Mouse (Mus musculus): Measurements from ENCODE around the gene Amdhd2. TPM values are rescaled to one million over a fixed set of nuclear protein-coding genes. Genes with fewer than 3 reads are reported as not detected.

The Amdhd2 gene
- polyA plus RNA-seq, 1 experiment = 26.6 TPM

- no peak overlapping the region for H3K27ac ChIP-seq (ENCODE audit: insufficient read depth, low read length)
- peaks cover 3% of the 10 kb centered on the region for H3K4me1 ChIP-seq (ENCODE audit: control insufficient read depth, insufficient read depth, low read length)
- TF ChIP-seq CTCF (IDR thresholded peaks at IDR 0.05; ENCODE audit: borderline replicate concordance, insufficient read depth, low read length) (no peak), POLR2A (IDR thresholded peaks at IDR 0.05; ENCODE audit: low read depth, low read length) (no peak)
- no peak overlapping the region for H3K4me3 ChIP-seq (ENCODE audit: insufficient read depth, low read length)
Observed at GRCm38 (mm10) chr17:24199741-24200140, 36.2 kb upstream of the Amdhd2 start.

- TF ChIP-seq CTCF (IDR thresholded peaks at IDR 0.05; ENCODE audit: borderline replicate concordance, insufficient read depth, low read length) (no peak), POLR2A (IDR thresholded peaks at IDR 0.05; ENCODE audit: low read depth, low read length) (no peak)
- H3K27ac ChIP-seq (ENCODE audit: insufficient read depth, low read length) = no peak overlapping the region
- no peaks in the 10 kb centered on the region for H3K4me1 ChIP-seq (ENCODE audit: control insufficient read depth, insufficient read depth, low read length)
- no peak overlapping the region for H3K4me3 ChIP-seq (ENCODE audit: insufficient read depth, low read length)
Observed at GRCm38 (mm10) chr17:24199252-24199651, 35.7 kb upstream of the Amdhd2 start.

GRCm38 (mm10) chr17:24197032-24197824 is 33.7 kb upstream of the Amdhd2 start:
- Histone ChIP-seq H3K27ac (ENCODE audit: insufficient read depth, low read length) (no peak overlapping the region), H3K4me3 (ENCODE audit: insufficient read depth, low read length) (no peak overlapping the region), H3K4me1 (ENCODE audit: control insufficient read depth, insufficient read depth, low read length) (no peaks in the 10 kb centered on the region)
- TF ChIP-seq POLR2A (IDR thresholded peaks at IDR 0.05; ENCODE audit: low read depth, low read length) (no peak), CTCF (IDR thresholded peaks at IDR 0.05; ENCODE audit: borderline replicate concordance, insufficient read depth, low read length) (no peak)

- no peak overlapping the region for H3K4me3 ChIP-seq (ENCODE audit: insufficient read depth, low read length)
- TF ChIP-seq CTCF (IDR thresholded peaks at IDR 0.05; ENCODE audit: borderline replicate concordance, insufficient read depth, low read length) = no peak
- no peak for TF ChIP-seq POLR2A (IDR thresholded peaks at IDR 0.05; ENCODE audit: low read depth, low read length)
- H3K4me1 ChIP-seq (ENCODE audit: control insufficient read depth, insufficient read depth, low read length) = no peaks in the 10 kb centered on the region
- no peak overlapping the region for H3K27ac ChIP-seq (ENCODE audit: insufficient read depth, low read length)
Observed at GRCm38 (mm10) chr17:24195349-24195748, 31.8 kb upstream of the Amdhd2 start.

GRCm38 (mm10) chr17:24193769-24194168 is 30.2 kb upstream of the Amdhd2 start:
- no peak overlapping the region for H3K27ac ChIP-seq (ENCODE audit: insufficient read depth, low read length)
- no peak overlapping the region for H3K4me3 ChIP-seq (ENCODE audit: insufficient read depth, low read length)
- TF ChIP-seq POLR2A (IDR thresholded peaks at IDR 0.05; ENCODE audit: low read depth, low read length) = no peak
- no peak for TF ChIP-seq CTCF (IDR thresholded peaks at IDR 0.05; ENCODE audit: borderline replicate concordance, insufficient read depth, low read length)
- H3K4me1 ChIP-seq (ENCODE audit: control insufficient read depth, insufficient read depth, low read length) = no peaks in the 10 kb centered on the region

- Histone ChIP-seq H3K4me3 (ENCODE audit: insufficient read depth, low read length) (no peak overlapping the region), H3K4me1 (ENCODE audit: control insufficient read depth, insufficient read depth, low read length) (no peaks in the 10 kb centered on the region), H3K27ac (ENCODE audit: insufficient read depth, low read length) (no peak overlapping the region)
- TF ChIP-seq POLR2A (IDR thresholded peaks at IDR 0.05; ENCODE audit: low read depth, low read length) (no peak), CTCF (IDR thresholded peaks at IDR 0.05; ENCODE audit: borderline replicate concordance, insufficient read depth, low read length) (no peak)
Observed at GRCm38 (mm10) chr17:24193268-24193667, 29.7 kb upstream of the Amdhd2 start.

GRCm38 (mm10) chr17:24192848-24193247 is 29.3 kb upstream of the Amdhd2 start:
- no peak overlapping the region for H3K27ac ChIP-seq (ENCODE audit: insufficient read depth, low read length)
- no peak for TF ChIP-seq CTCF (IDR thresholded peaks at IDR 0.05; ENCODE audit: borderline replicate concordance, insufficient read depth, low read length)
- no peak for TF ChIP-seq POLR2A (IDR thresholded peaks at IDR 0.05; ENCODE audit: low read depth, low read length)
- no peaks in the 10 kb centered on the region for H3K4me1 ChIP-seq (ENCODE audit: control insufficient read depth, insufficient read depth, low read length)
- no peak overlapping the region for H3K4me3 ChIP-seq (ENCODE audit: insufficient read depth, low read length)

GRCm38 (mm10) chr17:24191481-24191880 is 27.9 kb upstream of the Amdhd2 start:
- TF ChIP-seq CTCF (IDR thresholded peaks at IDR 0.05; ENCODE audit: borderline replicate concordance, insufficient read depth, low read length) = no peak
- no peak for TF ChIP-seq POLR2A (IDR thresholded peaks at IDR 0.05; ENCODE audit: low read depth, low read length)
- Histone ChIP-seq H3K27ac (ENCODE audit: insufficient read depth, low read length) (no peak overlapping the region), H3K4me1 (ENCODE audit: control insufficient read depth, insufficient read depth, low read length) (no peaks in the 10 kb centered on the region), H3K4me3 (ENCODE audit: insufficient read depth, low read length) (no peak overlapping the region)

GRCm38 (mm10) chr17:24190934-24191333 is 27.4 kb upstream of the Amdhd2 start:
- no peak for TF ChIP-seq POLR2A (IDR thresholded peaks at IDR 0.05; ENCODE audit: low read depth, low read length)
- TF ChIP-seq CTCF (IDR thresholded peaks at IDR 0.05; ENCODE audit: borderline replicate concordance, insufficient read depth, low read length) = no peak
- H3K4me1 ChIP-seq (ENCODE audit: control insufficient read depth, insufficient read depth, low read length) = no peaks in the 10 kb centered on the region
- no peak overlapping the region for H3K4me3 ChIP-seq (ENCODE audit: insufficient read depth, low read length)
- H3K27ac ChIP-seq (ENCODE audit: insufficient read depth, low read length) = no peak overlapping the region

- TF ChIP-seq CTCF (IDR thresholded peaks at IDR 0.05; ENCODE audit: borderline replicate concordance, insufficient read depth, low read length) (no peak), POLR2A (IDR thresholded peaks at IDR 0.05; ENCODE audit: low read depth, low read length) (no peak)
Observed at GRCm38 (mm10) chr17:24174259-24174658, 10.7 kb upstream of the Amdhd2 start.

More at GRCm38 (mm10) chr17:24174259-24174658, 10.7 kb upstream of the Amdhd2 start:
- H3K4me3 ChIP-seq (ENCODE audit: insufficient read depth, low read length) = no peak overlapping the region
- H3K27ac ChIP-seq (ENCODE audit: insufficient read depth, low read length) = no peak overlapping the region
- no peaks in the 10 kb centered on the region for H3K4me1 ChIP-seq (ENCODE audit: control insufficient read depth, insufficient read depth, low read length)
